Mouse (Mus musculus) cerebellum, adult 2 months (tissue): ENCODE data around the gene Pard3b. TPM values are rescaled to one million over a fixed set of nuclear protein-coding genes. Genes with fewer than 3 reads are reported as not detected.

Experiments
- DNase-seq, 2 experiments: peaks; one replicate each; pipeline ENCODE4 v3.0.0; 2021
- H3K27ac ChIP-seq: fragments of 200-500 bp; 2 replicates; pipeline ENCODE4 v1.5.1; 2012; ENCODE audit warnings: low read length, control low read depth, inconsistent platforms; ENCODE audit not compliant: insufficient read depth
- H3K27me3 ChIP-seq: fragments of 200-500 bp; 2 replicates; pipeline ENCODE4 v1.6.1; 2012; ENCODE audit warnings: inconsistent platforms, mild to moderate bottlenecking, low read length, moderate library complexity; ENCODE audit not compliant: control insufficient read depth, insufficient read depth
- H3K4me1 ChIP-seq: fragments of 200-500 bp; 2 replicates; pipeline ENCODE4 v1.6.1; 2011; ENCODE audit warnings: low read length; ENCODE audit not compliant: control insufficient read depth, insufficient read depth
- H3K4me3 ChIP-seq: fragments of 200-500 bp; replicated peaks from 2 replicates; pipeline ENCODE3; 2011; ENCODE audit warnings: mild to moderate bottlenecking, low read depth, low read length, control low read depth; ENCODE audit not compliant: insufficient read depth
- CTCF ChIP-seq: fragments of 200-500 bp; IDR thresholded peaks from 2 replicates; pipeline ENCODE4 v1.5.1; 2011; ENCODE audit warnings: low read depth, mild to moderate bottlenecking, control low read depth, low read length, moderate library complexity, borderline replicate concordance; ENCODE audit not compliant: insufficient read depth
- POLR2A ChIP-seq: fragments of 200-500 bp; IDR thresholded peaks from 2 replicates; pipeline ENCODE4 v1.6.1; 2011; ENCODE audit warnings: low read length, control low read depth, borderline replicate concordance; ENCODE audit not compliant: insufficient read depth
- WGBS: fragments of 180-500 bp; shearing (Covaris S2); methylation state at CpG from one replicate; pipeline ENCODE4 v1.1.7; 2018; 5-methylcytosine and 5-hydroxymethylcytosine counted together
- polyA plus RNA-seq: library from polyadenylated mRNA; depleted of rRNA; stranded (reverse); fragments of >200 nt; gene quantifications from 2 replicates; pipeline ENCODE4 v1.2.3, GENCODE M21; 2012

The Pard3b gene
- polyA plus RNA-seq, 1 experiment: 1.3 TPM

GRCm38 (mm10) chr1:62254316-62254715 lies 615.7 kb downstream of the Pard3b start:
- no peak overlapping the region for H3K4me3 ChIP-seq
- WGBS: 62% methylated on average over 4 of the region's 4 CpGs

GRCm38 (mm10) chr1:62254888-62255287 lies 616.3 kb downstream of the Pard3b start:
- Histone ChIP-seq H3K27me3 (no peaks in the 10 kb centered on the region), H3K27ac (no peak overlapping the region), H3K4me3 (no peak overlapping the region), H3K4me1 (no peaks in the 10 kb centered on the region; the same call in 1 of the 2 replicates)
- WGBS: 64% methylated on average over 1 of the region's 1 CpGs
- TF ChIP-seq CTCF (no peak), POLR2A (no peak)
- no peak for DNase-seq

More at GRCm38 (mm10) chr1:62254316-62254715, 615.7 kb downstream of the Pard3b start:
- no peak for DNase-seq
- Histone ChIP-seq H3K27me3 (no peaks in the 10 kb centered on the region), H3K4me1 (no peaks in the 10 kb centered on the region), H3K27ac (no peak overlapping the region)
- TF ChIP-seq POLR2A (no peak), CTCF (no peak)

- 46% methylated on average over 3 of the region's 3 CpGs for WGBS
- no peak overlapping the region for H3K4me3 ChIP-seq
- H3K4me1 ChIP-seq: no peaks in the 10 kb centered on the region
- no peak for DNase-seq
- TF ChIP-seq CTCF (no peak), POLR2A (no peak)
- no peaks in the 10 kb centered on the region for H3K27me3 ChIP-seq
- H3K27ac ChIP-seq: no peak overlapping the region
Observed at GRCm38 (mm10) chr1:62276466-62276865, 637.8 kb downstream of the Pard3b start.

GRCm38 (mm10) chr1:62278586-62278985 lies 640.0 kb downstream of the Pard3b start:
- Histone ChIP-seq H3K4me1 (no peaks in the 10 kb centered on the region), H3K27ac (no peak overlapping the region), H3K4me3 (no peak overlapping the region), H3K27me3 (no peaks in the 10 kb centered on the region)
- WGBS: 11% methylated on average over 1 of the region's 1 CpGs
- no peak for TF ChIP-seq POLR2A
- TF ChIP-seq CTCF: no peak
- DNase-seq: no peak

GRCm38 (mm10) chr1:62280586-62280985 lies 642.0 kb downstream of the Pard3b start:
- H3K27ac ChIP-seq: no peak overlapping the region
- no peaks in the 10 kb centered on the region for H3K4me1 ChIP-seq
- DNase-seq: no peak
- TF ChIP-seq POLR2A: no peak
- no peak for TF ChIP-seq CTCF
- H3K27me3 ChIP-seq: no peaks in the 10 kb centered on the region
- no peak overlapping the region for H3K4me3 ChIP-seq

- no peak for DNase-seq
- Histone ChIP-seq H3K27ac (no peak overlapping the region), H3K4me1 (no peaks in the 10 kb centered on the region), H3K4me3 (no peak overlapping the region), H3K27me3 (no peaks in the 10 kb centered on the region)
- WGBS: 88% methylated on average over 6 of the region's 6 CpGs
- TF ChIP-seq POLR2A: no peak
- no peak for TF ChIP-seq CTCF
Observed at GRCm38 (mm10) chr1:62282835-62283234, 644.2 kb downstream of the Pard3b start.

GRCm38 (mm10) chr1:62283624-62284023 lies 645.0 kb downstream of the Pard3b start:
- Histone ChIP-seq H3K27me3 (no peaks in the 10 kb centered on the region), H3K4me1 (no peaks in the 10 kb centered on the region), H3K4me3 (no peak overlapping the region), H3K27ac (no peak overlapping the region)
- DNase-seq: no peak
- no peak for TF ChIP-seq POLR2A
- TF ChIP-seq CTCF: no peak
- 100% methylated on average over 2 of the region's 2 CpGs for WGBS

GRCm38 (mm10) chr1:62309376-62309775 lies 670.8 kb downstream of the Pard3b start:
- WGBS: 88% methylated on average over 6 of the region's 6 CpGs
- H3K27ac ChIP-seq: no peak overlapping the region
- no peak for TF ChIP-seq POLR2A
- TF ChIP-seq CTCF: no peak

More at GRCm38 (mm10) chr1:62309376-62309775, 670.8 kb downstream of the Pard3b start:
- no peak for DNase-seq
- Histone ChIP-seq H3K27me3 (no peaks in the 10 kb centered on the region), H3K4me3 (no peak overlapping the region), H3K4me1 (no peaks in the 10 kb centered on the region)
